Mouse (Mus musculus): ENCODE measurements around the gene Hmgb3. TPM values are rescaled to one million over a fixed set of nuclear protein-coding genes. Genes with fewer than 3 reads are reported as not detected.

Gene Hmgb3
- polyA plus RNA-seq, 1 experiment: 304 TPM

- no peak for TF ChIP-seq GATA1 (IDR thresholded peaks at IDR 0.05; ENCODE audit: low read length)
Observed at GRCm38 (mm10) chrX:71556965-71557491, 1.3 kb downstream of the Hmgb3 start.

- no peak for TF ChIP-seq GATA1 (IDR thresholded peaks at IDR 0.05; ENCODE audit: low read length)
Observed at GRCm38 (mm10) chrX:71559336-71559735, 3.6 kb downstream of the Hmgb3 start.

GRCm38 (mm10) chrX:71560796-71561195 is 5.1 kb downstream of the Hmgb3 start:
- TF ChIP-seq GATA1 (IDR thresholded peaks at IDR 0.05; ENCODE audit: low read length): no peak

- no peak for TF ChIP-seq GATA1 (IDR thresholded peaks at IDR 0.05; ENCODE audit: low read length)
Observed at GRCm38 (mm10) chrX:71573132-71573900, 17.6 kb downstream of the Hmgb3 start.

- no peak for TF ChIP-seq GATA1 (IDR thresholded peaks at IDR 0.05; ENCODE audit: low read length)
Observed at GRCm38 (mm10) chrX:71575550-71575949, 19.8 kb downstream of the Hmgb3 start.

- no peak for TF ChIP-seq GATA1 (IDR thresholded peaks at IDR 0.05; ENCODE audit: low read length)
Observed at GRCm38 (mm10) chrX:71589181-71589580, 33.5 kb downstream of the Hmgb3 start.

- no peak for TF ChIP-seq GATA1 (IDR thresholded peaks at IDR 0.05; ENCODE audit: low read length)
Observed at GRCm38 (mm10) chrX:71601052-71601611, 45.4 kb downstream of the Hmgb3 start.

Other genes starting within 250 kb of the Hmgb3 start
- gene Mtmr1, start 191.2 kb upstream of the Hmgb3 start, polyA plus RNA-seq (2012): 6.3 and 9.8 TPM in 2 replicates
- gene Cd99l2, start 63.1 kb upstream of the Hmgb3 start, polyA plus RNA-seq (2012): 4.0 and 4.8 TPM in 2 replicates
- not detected in 2 replicates for gene Gpr50, start 107.7 kb downstream of the Hmgb3 start, polyA plus RNA-seq (2012)

All from G1E-ER4 (cell line).